Mouse (Mus musculus) liver, embryonic 12.5 days (tissue): ENCODE measurements around the gene Wfdc17. TPM values are rescaled to one million over a fixed set of nuclear protein-coding genes. Genes with fewer than 3 reads are reported as not detected.

Experiments used
- ATAC-seq: fragments of 200-750 bp; cut with Nextera tagmentation; 2 replicates; pipeline ENCODE4 v1.8.0; 2017; ENCODE audit warnings: moderate number of reproducible peaks, mild to moderate bottlenecking, moderate library complexity
- H3K27ac ChIP-seq: fragments of 300-500 bp; sonication (generic); 2 replicates; pipeline ENCODE4 v1.5.1; 2016; ENCODE audit warnings: mild to moderate bottlenecking
- H3K27me3 ChIP-seq: fragments of 300-500 bp; sonication (generic); replicated peaks from 2 replicates; pipeline ENCODE4 v1.6.1; 2016; ENCODE audit warnings: mild to moderate bottlenecking, moderate library complexity
- H3K36me3 ChIP-seq: fragments of 300-500 bp; sonication (generic); 2 replicates; pipeline ENCODE4 v1.6.1; 2016; ENCODE audit warnings: mild to moderate bottlenecking, moderate library complexity
- H3K4me1 ChIP-seq: fragments of 300-500 bp; sonication (generic); 2 replicates; pipeline ENCODE4 v1.6.1; 2016
- H3K4me2 ChIP-seq: fragments of 300-500 bp; sonication (generic); 2 replicates; pipeline ENCODE4 v1.6.1; 2016; ENCODE audit warnings: mild to moderate bottlenecking, moderate library complexity
- H3K4me3 ChIP-seq: fragments of 300-500 bp; sonication (generic); 2 replicates; pipeline ENCODE4 v1.5.1; 2016; ENCODE audit warnings: mild to moderate bottlenecking, moderate library complexity
- H3K9ac ChIP-seq: fragments of 300-500 bp; sonication (generic); 2 replicates; pipeline ENCODE4 v1.6.1; 2016; ENCODE audit warnings: mild to moderate bottlenecking, moderate library complexity
- H3K9me3 ChIP-seq: fragments of 300-500 bp; sonication (generic); replicated peaks from 2 replicates; pipeline ENCODE4 v1.6.1; 2016; ENCODE audit warnings: mild to moderate bottlenecking, moderate library complexity
- WGBS: fragments of 180-500 bp; shearing (Covaris S2); methylation state at CpG from one replicate; pipeline ENCODE4 v1.1.7; 2016; ENCODE audit not compliant: insufficient replicate concordance; 5-methylcytosine and 5-hydroxymethylcytosine counted together
- polyA plus RNA-seq: library from polyadenylated mRNA; unstranded; fragments of >200 nt; fragmentation: Nextera tagmentation; extraction: Ambion mirVana; gene quantifications from 2 replicates; pipeline ENCODE4 v1.2.1, GENCODE M21; 2016

The Wfdc17 gene
- 4.5 and 6.1 TPM in 2 replicates for polyA plus RNA-seq

DNA sequence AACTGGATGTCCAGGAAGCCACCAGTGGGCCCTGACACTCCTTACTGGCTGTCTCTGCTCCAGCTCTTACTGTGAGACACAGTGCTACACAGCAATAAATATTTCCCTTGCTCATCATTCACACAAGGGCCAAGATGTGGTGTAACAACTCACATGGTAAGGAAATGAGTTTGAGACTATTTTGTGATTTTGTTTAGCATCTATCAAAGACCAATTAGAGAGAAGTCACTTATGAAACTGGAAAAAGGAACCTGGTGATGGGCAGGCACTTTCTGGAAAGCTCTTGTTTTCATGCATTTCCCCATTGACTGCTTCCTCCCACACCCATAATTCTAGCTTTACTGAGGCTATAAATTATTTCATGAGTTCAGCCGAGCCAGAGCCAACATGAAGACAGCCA, at the start of gene Wfdc17:
Gene Wfdc17, plus strand, starts transcription at position 287 of the 400 bp plus-strand sequence.
- ATAC-seq, result no peak
- Histone ChIP-seq H3K27ac (no peak within 1 kb of the TSS), H3K9ac (no peak within 1 kb of the TSS), H3K4me3 (no peak within 1 kb of the TSS), H3K9me3 (no peaks in the 10 kb centered on the region), H3K27me3 (no peaks in the 10 kb centered on the region), H3K4me2 (no peak within 1 kb of the TSS), H3K36me3 (no peaks in the 10 kb centered on the region), H3K4me1 (no peaks in the 10 kb centered on the region)
- 21% methylated on average over 1 of the region's 1 CpGs for WGBS

DNA sequence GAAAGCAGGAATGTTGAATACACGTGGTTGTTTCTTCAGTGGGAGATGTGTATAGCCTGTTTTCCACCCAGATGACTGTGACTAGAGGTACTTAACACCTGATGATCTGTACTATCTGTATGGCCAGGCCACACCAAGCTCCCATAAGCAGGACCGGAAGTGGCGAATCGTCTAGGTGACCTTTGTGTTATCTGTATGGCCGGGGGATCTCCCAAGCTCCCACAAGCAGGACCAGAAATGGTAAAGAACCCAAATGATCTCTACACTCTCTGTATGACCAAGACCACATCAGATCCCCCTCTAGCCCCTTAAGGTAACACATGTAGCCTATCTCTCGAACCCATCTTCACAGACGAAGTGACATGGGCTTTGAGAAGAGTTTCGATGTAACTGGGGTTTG, 49.2 kb upstream of the Wfdc17 start:
- H3K27me3 ChIP-seq, result no peaks in the 10 kb centered on the region
- no peaks in the 10 kb centered on the region for H3K4me1 ChIP-seq
- 68% methylated on average over 8 of the region's 8 CpGs for WGBS
- H3K36me3 ChIP-seq, result no peaks in the 10 kb centered on the region
- ATAC-seq, result no peak
- no peak overlapping the region for H3K9ac ChIP-seq
- H3K4me2 ChIP-seq, result no peak overlapping the region
- H3K4me3 ChIP-seq, result no peak overlapping the region
- H3K9me3 ChIP-seq, result no peaks in the 10 kb centered on the region
- H3K27ac ChIP-seq, result no peak overlapping the region

DNA sequence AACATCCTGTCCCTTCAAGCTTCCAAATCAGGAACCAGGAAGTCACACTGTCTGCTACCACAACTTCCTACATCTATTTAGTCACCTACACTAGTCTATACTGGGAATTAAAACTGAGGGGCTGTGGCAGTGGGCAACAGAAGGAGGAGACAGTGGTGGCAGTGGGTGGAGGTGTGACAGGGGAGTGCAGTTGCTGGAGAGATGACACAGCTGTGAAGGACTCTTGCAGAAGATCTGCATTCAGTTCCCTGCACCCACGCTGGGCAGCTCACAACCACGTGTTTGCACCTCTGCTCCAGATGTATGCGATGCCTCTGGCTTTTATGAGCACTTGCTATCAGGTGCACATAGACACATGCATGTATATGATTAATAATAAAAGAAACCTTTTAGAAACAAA, 46.3 kb upstream of the Wfdc17 start:
- WGBS, result 78% methylated on average over 3 of the region's 3 CpGs
- ATAC-seq, result no peak
- Histone ChIP-seq H3K27me3 (no peaks in the 10 kb centered on the region), H3K9me3 (no peaks in the 10 kb centered on the region), H3K27ac (no peak overlapping the region), H3K4me1 (no peaks in the 10 kb centered on the region), H3K9ac (no peak overlapping the region), H3K4me3 (no peak overlapping the region), H3K4me2 (no peak overlapping the region), H3K36me3 (no peaks in the 10 kb centered on the region)

DNA sequence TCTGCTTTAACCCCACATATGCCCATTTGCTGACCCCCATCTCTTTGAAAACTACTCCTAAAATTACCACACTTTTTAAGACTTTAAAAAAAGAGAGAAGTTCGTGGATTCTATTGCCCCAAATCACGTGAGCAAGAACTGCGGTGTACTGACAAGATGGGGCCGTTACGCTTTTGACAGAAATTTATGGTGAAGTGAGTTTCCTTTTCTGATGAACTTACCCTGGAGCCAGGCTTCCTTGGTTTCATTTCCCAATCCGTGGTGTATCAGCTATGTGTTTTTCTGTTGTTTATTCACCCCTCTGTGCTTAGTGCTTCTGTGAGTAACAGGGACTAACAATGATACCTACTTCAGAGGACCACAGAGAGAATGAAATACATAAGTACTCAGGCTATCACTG, 45.0 kb upstream of the Wfdc17 start:
- 42% methylated on average over 6 of the region's 6 CpGs for WGBS
- no peaks in the 10 kb centered on the region for H3K27me3 ChIP-seq
- H3K27ac ChIP-seq, result no peak overlapping the region
- H3K4me3 ChIP-seq, result no peak overlapping the region
- no peaks in the 10 kb centered on the region for H3K4me1 ChIP-seq
- H3K4me2 ChIP-seq, result no peak overlapping the region
- H3K9me3 ChIP-seq, result no peaks in the 10 kb centered on the region
- ATAC-seq, result no peak
- no peak overlapping the region for H3K9ac ChIP-seq
- no peaks in the 10 kb centered on the region for H3K36me3 ChIP-seq

GRCm38 (mm10) chr11:83662204-83662603, 41.6 kb upstream of the Wfdc17 start, which contains the start of gene Ccl4:
Gene Ccl4 (plus strand): TSS chr11:83662584.
- H3K9ac ChIP-seq, result no peak within 1 kb of the TSS
- H3K4me2 ChIP-seq, result no peak within 1 kb of the TSS
- H3K9me3 ChIP-seq, result no peaks in the 10 kb centered on the region
- no peak within 1 kb of the TSS for H3K4me3 ChIP-seq
- H3K36me3 ChIP-seq, result no peaks in the 10 kb centered on the region
- H3K4me1 ChIP-seq, result no peaks in the 10 kb centered on the region
- ATAC-seq, result no peak
- WGBS, result 42% methylated on average over 6 of the region's 6 CpGs
- no peaks in the 10 kb centered on the region; the same call in 1 of the 2 replicates for H3K27me3 ChIP-seq
- no peak within 1 kb of the TSS for H3K27ac ChIP-seq

- Histone ChIP-seq H3K27ac (no peak overlapping the region), H3K9me3 (no peaks in the 10 kb centered on the region), H3K9ac (no peak overlapping the region), H3K36me3 (no peaks in the 10 kb centered on the region), H3K4me1 (no peaks in the 10 kb centered on the region), H3K4me2 (no peak overlapping the region), H3K27me3 (no peaks in the 10 kb centered on the region; the same call in 1 of the 2 replicates), H3K4me3 (no peak overlapping the region)
- ATAC-seq, result no peak
- 49% methylated on average over 5 of the region's 5 CpGs for WGBS
Measured at GRCm38 (mm10) chr11:83663532-83663931, 40.3 kb upstream of the Wfdc17 start.

DNA sequence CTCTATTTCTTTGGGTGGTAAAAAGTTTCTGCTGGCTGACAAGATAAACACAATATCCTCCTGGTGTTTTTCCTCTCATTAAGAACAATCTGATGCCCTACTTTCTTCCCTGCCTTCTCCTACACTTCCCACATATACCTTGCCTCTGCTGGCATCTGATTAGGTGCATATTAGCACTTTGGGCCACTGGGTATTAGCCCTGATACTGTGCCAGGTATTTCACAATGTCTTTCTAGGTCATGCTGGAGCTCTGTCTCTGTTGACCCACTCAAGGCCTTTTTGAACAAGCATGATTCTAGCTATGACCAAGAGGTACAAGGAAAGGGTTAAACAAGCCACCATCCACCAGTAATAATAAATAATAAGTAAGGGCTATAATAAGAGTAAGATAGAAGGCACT, 32.0 kb upstream of the Wfdc17 start:
- Histone ChIP-seq H3K27me3 (peaks cover 3% of the 10 kb centered on the region; the same call in 1 of the 2 replicates), H3K9ac (no peak overlapping the region), H3K4me2 (no peak overlapping the region), H3K4me3 (no peak overlapping the region), H3K4me1 (no peaks in the 10 kb centered on the region), H3K36me3 (no peaks in the 10 kb centered on the region), H3K27ac (no peak overlapping the region), H3K9me3 (no peaks in the 10 kb centered on the region)
- ATAC-seq, result no peak

DNA sequence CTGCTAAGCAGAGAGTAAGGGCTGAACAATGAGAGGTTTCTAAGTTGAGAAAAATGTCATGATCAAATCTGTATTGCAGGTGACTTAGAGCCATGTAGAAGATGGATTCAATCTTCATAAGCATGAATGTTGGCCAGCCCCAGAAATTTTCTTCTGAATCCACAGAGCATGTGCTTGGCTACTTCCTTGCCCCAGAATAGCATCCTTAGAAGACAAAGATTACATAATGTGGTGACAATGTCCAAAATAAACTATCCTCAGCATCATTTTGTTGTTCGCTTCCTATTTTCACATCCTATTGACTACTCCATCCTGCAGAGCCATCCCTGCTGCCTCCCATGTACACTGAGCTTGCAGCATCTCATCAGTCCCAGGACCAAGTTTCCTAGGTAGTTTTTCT, 28.1 kb upstream of the Wfdc17 start:
- ATAC-seq, result no peak
- WGBS, result 61% methylated on average over 1 of the region's 1 CpGs
- Histone ChIP-seq H3K9me3 (no peaks in the 10 kb centered on the region), H3K4me2 (no peak overlapping the region), H3K27me3 (0 out of 2 replicates have a peak, but pooled peaks cover 3% of the 10 kb centered on the region), H3K9ac (no peak overlapping the region), H3K36me3 (no peaks in the 10 kb centered on the region), H3K27ac (no peak overlapping the region), H3K4me1 (no peaks in the 10 kb centered on the region), H3K4me3 (no peak overlapping the region)

DNA sequence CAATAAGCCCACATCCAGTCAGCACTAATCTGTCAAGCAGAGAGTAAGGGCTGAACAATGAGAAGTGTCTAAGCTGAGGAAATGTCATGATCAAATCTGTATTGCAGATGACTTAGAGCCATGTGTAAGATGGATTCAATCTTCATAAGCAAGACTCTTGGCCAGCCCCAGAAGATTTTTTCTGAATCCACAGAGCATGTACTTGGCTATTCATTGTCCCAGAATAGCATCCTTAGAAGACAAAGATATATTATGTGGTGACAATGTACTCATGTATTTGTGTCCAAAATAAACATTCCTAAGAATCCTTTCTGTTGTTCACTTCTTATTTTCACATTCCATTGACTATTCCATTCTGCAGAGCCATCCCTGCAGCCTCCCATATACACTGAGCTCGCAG, 13.9 kb upstream of the Wfdc17 start:
- WGBS, result 39% methylated on average over 1 of the region's 1 CpGs
- no peak for ATAC-seq

DNA sequence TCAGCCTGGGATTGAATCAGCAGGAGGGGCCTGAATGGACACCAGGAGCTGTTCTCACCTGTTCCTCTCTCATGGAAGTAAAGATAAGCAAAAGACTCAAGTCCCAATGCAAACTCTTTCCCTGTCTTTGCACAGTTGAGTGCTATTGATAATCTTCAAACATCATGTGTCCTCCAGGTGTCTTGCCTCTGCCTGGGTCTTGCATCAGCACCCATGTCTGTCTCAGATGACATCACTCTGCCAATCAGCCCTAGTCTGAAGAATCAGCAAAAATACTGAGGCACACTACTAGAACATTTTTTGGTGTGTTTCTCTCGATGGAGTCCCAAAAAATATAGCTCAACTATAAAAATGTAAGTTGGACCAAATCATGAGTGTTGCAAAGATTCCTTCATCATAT, 11.8 kb upstream of the Wfdc17 start:
- H3K36me3 ChIP-seq, result no peaks in the 10 kb centered on the region
- no peaks in the 10 kb centered on the region for H3K27me3 ChIP-seq
- no peak for ATAC-seq
- H3K27ac ChIP-seq, result no peak overlapping the region
- 26% methylated on average over 1 of the region's 1 CpGs for WGBS
- no peak overlapping the region for H3K4me2 ChIP-seq
- H3K9ac ChIP-seq, result no peak overlapping the region
- no peak overlapping the region for H3K4me3 ChIP-seq
- H3K9me3 ChIP-seq, result no peaks in the 10 kb centered on the region
- no peaks in the 10 kb centered on the region for H3K4me1 ChIP-seq

More for the DNA sequence above, 13.9 kb upstream of the Wfdc17 start:
- Histone ChIP-seq H3K27ac (no peak overlapping the region), H3K9ac (no peak overlapping the region), H3K4me3 (no peak overlapping the region), H3K36me3 (no peaks in the 10 kb centered on the region), H3K4me2 (no peak overlapping the region), H3K4me1 (no peaks in the 10 kb centered on the region), H3K27me3 (no peaks in the 10 kb centered on the region), H3K9me3 (no peaks in the 10 kb centered on the region)

DNA sequence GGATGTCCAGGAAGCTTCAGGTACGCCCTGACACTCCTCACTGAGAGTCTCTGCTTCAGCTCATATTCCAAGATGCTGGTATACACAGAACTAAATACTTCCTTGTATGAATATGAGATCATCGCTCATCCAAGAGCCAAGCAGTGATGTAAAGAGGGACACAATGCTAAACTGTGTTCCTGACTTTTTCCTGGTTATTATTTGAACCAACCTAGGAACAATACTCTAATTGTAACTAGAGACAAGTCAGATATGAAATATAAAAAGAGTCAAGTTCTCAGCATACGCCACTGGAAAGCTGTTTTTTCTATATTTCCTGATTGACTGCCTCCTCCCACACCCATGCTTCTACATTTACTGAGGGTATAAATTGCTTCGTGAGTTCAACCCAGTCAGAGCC, 4.9 kb downstream of the Wfdc17 start, which contains the start of gene Wfdc18:
Gene Wfdc18, plus strand, starts transcription at position 301 of the 400 bp plus-strand sequence.
- Histone ChIP-seq H3K27ac (no peak within 1 kb of the TSS), H3K9me3 (no peaks in the 10 kb centered on the region), H3K4me3 (no peak within 1 kb of the TSS), H3K4me1 (no peaks in the 10 kb centered on the region), H3K36me3 (no peaks in the 10 kb centered on the region), H3K9ac (no peak within 1 kb of the TSS), H3K27me3 (no peaks in the 10 kb centered on the region), H3K4me2 (no peak within 1 kb of the TSS)
- no peak for ATAC-seq
- 58% methylated on average over 4 of the region's 4 CpGs for WGBS

GRCm38 (mm10) chr11:83709683-83710082, 5.9 kb downstream of the Wfdc17 start:
- Histone ChIP-seq H3K9me3 (no peaks in the 10 kb centered on the region), H3K9ac (no peak overlapping the region), H3K4me3 (no peak overlapping the region), H3K27me3 (no peaks in the 10 kb centered on the region), H3K27ac (no peak overlapping the region), H3K4me2 (no peak overlapping the region), H3K4me1 (no peaks in the 10 kb centered on the region), H3K36me3 (no peaks in the 10 kb centered on the region)
- ATAC-seq, result no peak
- 73% methylated on average over 5 of the region's 5 CpGs for WGBS

DNA sequence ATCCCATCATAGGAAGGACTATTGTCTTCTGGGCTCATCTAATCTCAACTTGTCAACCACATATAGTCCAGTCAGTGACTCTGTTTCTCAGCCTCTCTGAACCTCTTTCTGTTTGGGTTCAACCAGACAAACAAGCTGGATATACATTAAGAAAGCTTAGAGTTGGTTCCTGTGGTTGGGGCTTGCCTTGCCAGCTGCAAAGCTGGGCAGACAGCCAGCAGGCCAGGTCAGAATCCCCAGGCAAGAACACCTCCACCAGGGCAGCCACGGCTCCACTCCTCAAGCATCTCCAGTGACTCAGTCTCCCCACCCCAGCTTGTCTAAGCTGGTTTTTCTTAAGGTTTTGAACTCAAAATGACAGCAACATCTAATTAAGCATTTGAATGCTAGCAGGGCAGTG, 8.9 kb downstream of the Wfdc17 start:
- no peaks in the 10 kb centered on the region for H3K36me3 ChIP-seq
- WGBS, result 57% methylated on average over 1 of the region's 1 CpGs
- no peak overlapping the region for H3K4me2 ChIP-seq
- no peaks in the 10 kb centered on the region for H3K27me3 ChIP-seq
- H3K4me3 ChIP-seq, result no peak overlapping the region
- no peak overlapping the region for H3K9ac ChIP-seq
- no peak overlapping the region for H3K27ac ChIP-seq
- H3K9me3 ChIP-seq, result no peaks in the 10 kb centered on the region
- no peaks in the 10 kb centered on the region for H3K4me1 ChIP-seq
- ATAC-seq, result no peak
